Mouse (Mus musculus) embryonic fibroblast, embryonic 13.5 days (primary cell): ENCODE measurements around the gene Ino80e. TPM values are rescaled to one million over a fixed set of nuclear protein-coding genes. Genes with fewer than 3 reads are reported as not detected.

Source experiments
- H3K27ac ChIP-seq: 2 replicates; pipeline ENCODE4 v1.5.1; 2012; ENCODE audit warnings: low read length, control low read depth, inconsistent platforms; ENCODE audit not compliant: insufficient read depth
- H3K4me1 ChIP-seq: 2 replicates; pipeline ENCODE4 v1.6.1; 2011; ENCODE audit warnings: low read length; ENCODE audit not compliant: control insufficient read depth, insufficient read depth
- H3K4me3 ChIP-seq: 2 replicates; pipeline ENCODE4 v1.5.1; 2011; ENCODE audit warnings: mild to moderate bottlenecking, control low read depth, low read length; ENCODE audit not compliant: insufficient read depth
- CTCF ChIP-seq: IDR thresholded peaks from 2 replicates; pipeline ENCODE4 v1.5.1; 2011; ENCODE audit warnings: mild to moderate bottlenecking, control low read depth, low read length, moderate library complexity, borderline replicate concordance; ENCODE audit not compliant: insufficient read depth
- POLR2A ChIP-seq: IDR thresholded peaks from 2 replicates; pipeline ENCODE4 v1.6.1; 2011; ENCODE audit warnings: low read depth, mild to moderate bottlenecking, control low read depth, low read length, moderate library complexity
- polyA plus RNA-seq: library from polyadenylated mRNA; stranded (reverse); fragments of >200 nt; gene quantifications from 2 replicates; pipeline ENCODE4 v1.2.4, GENCODE M21; 2011; ENCODE audit warnings: low read depth; ENCODE audit not compliant: missing spikeins, insufficient read length

Ino80e gene
- polyA plus RNA-seq, 1 experiment = 63.0 TPM

- Histone ChIP-seq H3K27ac (no peak overlapping the region), H3K4me3 (no peak overlapping the region), H3K4me1 (no peaks in the 10 kb centered on the region)
- TF ChIP-seq CTCF (no peak), POLR2A (no peak)
Measured at GRCm38 (mm10) chr7:126802134-126802889, 59.9 kb downstream of the Ino80e start.

- Histone ChIP-seq H3K4me3 (no peak overlapping the region), H3K4me1 (no peaks in the 10 kb centered on the region), H3K27ac (no peak overlapping the region)
- TF ChIP-seq POLR2A (no peak), CTCF (no peak)
Measured at GRCm38 (mm10) chr7:126801057-126801422, 61.1 kb downstream of the Ino80e start.

Other genes with a start within 250 kb of the Ino80e start
- 179 and 208 TPM in 2 replicates for gene Nupr1, start 231.5 kb downstream of the Ino80e start, polyA plus RNA-seq
- 17.7 and 30.3 TPM in 2 replicates for gene Sgf29, start 213.1 kb downstream of the Ino80e start, polyA plus RNA-seq
- gene Sult1a1, start 185.9 kb downstream of the Ino80e start, polyA plus RNA-seq = 0.95 TPM in 1 of 2 replicates, not detected in the other
- gene Bola2, start 167.0 kb downstream of the Ino80e start, polyA plus RNA-seq = 56.5 and 84.6 TPM in 2 replicates
- 5.7 and 8.7 TPM in 2 replicates for gene Slx1b, start 166.6 kb downstream of the Ino80e start, polyA plus RNA-seq
- 1.0 and 6.5 TPM in 2 replicates for gene Coro1a, start 154.6 kb downstream of the Ino80e start, polyA plus RNA-seq
- 132 and 145 TPM in 2 replicates for gene Mapk3, start 102.8 kb downstream of the Ino80e start, polyA plus RNA-seq
- 2.8 and 3.6 TPM in 2 replicates for gene Gdpd3, start 96.0 kb downstream of the Ino80e start, polyA plus RNA-seq
- 58.8 and 62.2 TPM in 2 replicates for gene Ypel3, start 85.4 kb downstream of the Ino80e start, polyA plus RNA-seq
- gene Tbx6, start 80.9 kb downstream of the Ino80e start, polyA plus RNA-seq = 0.49 TPM in 1 of 2 replicates, not detected in the other
- 106 and 118 TPM in 2 replicates for gene Ppp4c, start 69.9 kb downstream of the Ino80e start, polyA plus RNA-seq
- 0.37 and 1.2 TPM in 2 replicates for gene Fam57b, start 64.7 kb downstream of the Ino80e start, polyA plus RNA-seq
- not detected in 2 replicates for gene 4930451I11Rik, start 30.7 kb downstream of the Ino80e start, polyA plus RNA-seq
- not detected in 2 replicates for gene Doc2a, start 15.0 kb downstream of the Ino80e start, polyA plus RNA-seq
- gene Hirip3, start 405 bp downstream of the Ino80e start, polyA plus RNA-seq = 20.5 and 40.2 TPM in 2 replicates
- 42.0 and 45.4 TPM in 2 replicates for gene Taok2, start 22.3 kb upstream of the Ino80e start, polyA plus RNA-seq
- 30.7 and 33.6 TPM in 2 replicates for gene Tmem219, start 60.5 kb upstream of the Ino80e start, polyA plus RNA-seq
- gene Kctd13, start 66.5 kb upstream of the Ino80e start, polyA plus RNA-seq = 9.0 and 9.1 TPM in 2 replicates
- 0.30 TPM in 1 of 2 replicates, not detected in the other for gene Asphd1, start 87.2 kb upstream of the Ino80e start, polyA plus RNA-seq
- not detected in 2 replicates for gene Sez6l2, start 88.2 kb upstream of the Ino80e start, polyA plus RNA-seq
- 134 and 139 TPM in 2 replicates for gene Cdipt, start 113.5 kb upstream of the Ino80e start, polyA plus RNA-seq
- gene Cdiptos, start 113.7 kb upstream of the Ino80e start, polyA plus RNA-seq = 1.7 TPM in 1 of 2 replicates, not detected in the other
- gene Mvp, start 152.2 kb upstream of the Ino80e start, polyA plus RNA-seq = 32.2 and 47.6 TPM in 2 replicates
- 21.7 and 25.6 TPM in 2 replicates for gene Pagr1b, start 154.1 kb upstream of the Ino80e start, polyA plus RNA-seq
- gene Pagr1a, start 155.0 kb upstream of the Ino80e start, polyA plus RNA-seq = 14.0 and 14.3 TPM in 2 replicates
- 13.5 and 15.7 TPM in 2 replicates for gene Gm42742, start 158.7 kb upstream of the Ino80e start, polyA plus RNA-seq
- 3.1 and 15.3 TPM in 2 replicates for gene Prrt2, start 158.8 kb upstream of the Ino80e start, polyA plus RNA-seq
- gene Maz, start 164.7 kb upstream of the Ino80e start, polyA plus RNA-seq = 86.9 and 127 TPM in 2 replicates
- gene Kif22, start 180.1 kb upstream of the Ino80e start, polyA plus RNA-seq = 22.5 and 37.4 TPM in 2 replicates
- gene Zg16, start 225.0 kb upstream of the Ino80e start, polyA plus RNA-seq = not detected in 2 replicates
- gene AI467606, start 229.0 kb upstream of the Ino80e start, polyA plus RNA-seq = 0.42 and 1.1 TPM in 2 replicates